11 mouse cellular contexts compared by ENCODE assay signal in the genomic region with DNA sequence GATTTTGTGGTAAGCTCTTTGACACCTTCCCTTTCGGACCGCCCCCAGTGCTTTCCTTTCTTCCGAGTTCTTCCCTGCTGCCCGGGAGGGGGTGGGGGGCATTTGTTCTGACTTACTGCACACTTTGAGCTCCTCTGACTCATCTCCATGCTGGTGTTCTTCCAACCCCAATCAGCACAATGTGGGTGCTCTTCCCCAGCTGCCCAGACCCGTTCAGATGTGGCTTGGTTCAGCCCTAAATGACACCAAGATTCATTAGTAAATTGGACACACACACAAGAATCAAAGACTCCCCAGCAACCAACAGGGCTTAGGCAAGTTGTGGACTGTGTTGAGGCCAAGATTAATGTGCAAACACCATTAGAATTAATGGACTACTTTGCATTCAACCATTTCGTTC. TPM values are rescaled to one million over a fixed set of nuclear protein-coding genes. Genes with fewer than 3 reads are reported as not detected.
A peak's percentile ranks its signal among the peaks of the same experiment; 100 is the strongest.
DNase-seq lines count a peak whose midpoint lies in the region; ATAC-seq and TF ChIP-seq lines count a peak whose summit lies in the region.
"Had no signal": no experiment of that assay in that cellular context is flagged by ENCODE, and none has a peak within 500 bp of the region (broad histone marks: within the 10 kb centered on the region; RNA-seq: fewer than 3 reads in every experiment).

No protein-coding gene starts in this region.

- peaks cover 10% of the 10 kb centered on the region; the same call in 1 of the 2 replicates for H3K4me1 ChIP-seq in forebrain, embryonic 14.5 days (ENCODE audit: control insufficient read depth, insufficient read depth, low read length)
- peaks cover 17% of the 10 kb centered on the region for H3K4me1 ChIP-seq in forebrain, embryonic 12.5 days
- H3K4me1 ChIP-seq in hindbrain, embryonic 16.5 days (ENCODE audit: control insufficient read depth, insufficient read depth, low read depth, low read length), result peaks cover 8% of the 10 kb centered on the region
- no peaks in the 10 kb centered on the region for H3K4me1 ChIP-seq in heart, embryonic 12.5 days (replicated peaks)
- H3K4me1 ChIP-seq: heart, embryonic 13.5 days had no signal

- no peak overlapping the region for H3K9ac ChIP-seq in forebrain, embryonic 14.5 days (ENCODE audit: low read length)
- no peak overlapping the region for H3K9ac ChIP-seq in forebrain, embryonic 12.5 days
- H3K9ac ChIP-seq in hindbrain, embryonic 16.5 days (ENCODE audit: low read depth, low read length), result no peak overlapping the region
- H3K9ac ChIP-seq in heart, embryonic 12.5 days, result no peak overlapping the region
- H3K9ac ChIP-seq: embryonic facial prominence, embryonic 15.5 days; heart, embryonic 13.5 days had no signal

- DNase-seq in forebrain, embryonic 14.5 days (ENCODE audit: low spot score), result peak; percentile 22
- peak; percentile 74 for DNase-seq in NIH3T3 (ENCODE audit: low read depth)
- no peak for DNase-seq in spleen, postnatal 10 days (ENCODE audit: low spot score in 2 of 2)
- DNase-seq in spleen, adult 12 weeks (ENCODE audit: low spot score), result no peak
- DNase-seq: adrenal gland, adult 2 months had no signal

- H3K27ac ChIP-seq in forebrain, embryonic 14.5 days (ENCODE audit: low read depth, low read length), result no peak overlapping the region
- H3K27ac ChIP-seq in forebrain, embryonic 12.5 days, result no peak overlapping the region
- no peak overlapping the region; the same call in 1 of the 2 replicates for H3K27ac ChIP-seq in hindbrain, embryonic 16.5 days (ENCODE audit: low read depth, low read length)
- no peak overlapping the region for H3K27ac ChIP-seq in heart, embryonic 12.5 days (ENCODE audit: poor library complexity, severe bottlenecking)
- H3K27ac ChIP-seq: embryonic facial prominence, embryonic 15.5 days; heart, embryonic 13.5 days had no signal

- H3ac ChIP-seq in myocyte (ENCODE audit: control insufficient read depth, insufficient read length), result no peak overlapping the region

- no peak overlapping the region for H3K4me2 ChIP-seq in forebrain, embryonic 14.5 days (ENCODE audit: low read length)
- no peak overlapping the region for H3K4me2 ChIP-seq in forebrain, embryonic 12.5 days
- no peak overlapping the region for H3K4me2 ChIP-seq in hindbrain, embryonic 16.5 days (ENCODE audit: low read length)
- peak overlapping the region; percentile 48 for H3K4me2 ChIP-seq in myocyte (ENCODE audit: low read depth)
- H3K4me2 ChIP-seq in heart, embryonic 12.5 days, result no peak overlapping the region
- H3K4me2 ChIP-seq: embryonic facial prominence, embryonic 15.5 days; heart, embryonic 13.5 days had no signal

- no peak overlapping the region for H3K4me3 ChIP-seq in forebrain, embryonic 14.5 days (ENCODE audit: low read depth, low read length)
- H3K4me3 ChIP-seq in forebrain, embryonic 12.5 days (replicated peaks), result no peak overlapping the region
- H3K4me3 ChIP-seq in hindbrain, embryonic 16.5 days (ENCODE audit: low read length), result no peak overlapping the region
- no peak overlapping the region for H3K4me3 ChIP-seq in myocyte
- H3K4me3 ChIP-seq in heart, embryonic 12.5 days, result no peak overlapping the region
- H3K4me3 ChIP-seq: embryonic facial prominence, embryonic 15.5 days; heart, embryonic 13.5 days had no signal

- no peaks in the 10 kb centered on the region for H3K36me3 ChIP-seq in forebrain, embryonic 14.5 days (ENCODE audit: control insufficient read depth, insufficient read depth, low read length)
- no peaks in the 10 kb centered on the region for H3K36me3 ChIP-seq in forebrain, embryonic 12.5 days (replicated peaks)
- H3K36me3 ChIP-seq in hindbrain, embryonic 16.5 days (ENCODE audit: control insufficient read depth, insufficient read depth, low read length), result no peaks in the 10 kb centered on the region
- no peaks in the 10 kb centered on the region for H3K36me3 ChIP-seq in myocyte (ENCODE audit: control insufficient read depth, insufficient read depth)
- H3K36me3 ChIP-seq in heart, embryonic 12.5 days, result no peaks in the 10 kb centered on the region
- H3K36me3 ChIP-seq: embryonic facial prominence, embryonic 15.5 days; heart, embryonic 13.5 days had no signal

- no peaks in the 10 kb centered on the region for H3K27me3 ChIP-seq in forebrain, embryonic 14.5 days (replicated peaks; ENCODE audit: control insufficient read depth, insufficient read depth, low read length)
- no peaks in the 10 kb centered on the region for H3K27me3 ChIP-seq in forebrain, embryonic 12.5 days
- H3K27me3 ChIP-seq in hindbrain, embryonic 16.5 days (replicated peaks; ENCODE audit: control insufficient read depth, insufficient read depth, low read length), result no peaks in the 10 kb centered on the region
- H3K27me3 ChIP-seq in myocyte (ENCODE audit: control insufficient read depth, insufficient read depth, insufficient read length), result no peaks in the 10 kb centered on the region
- no peaks in the 10 kb centered on the region for H3K27me3 ChIP-seq in heart, embryonic 12.5 days (replicated peaks)
- H3K27me3 ChIP-seq: embryonic facial prominence, embryonic 15.5 days; heart, embryonic 13.5 days had no signal

- no peak for TF ChIP-seq POLR2A in myocyte (IDR thresholded peaks at IDR 0.05; ENCODE audit: insufficient read length, low read depth)

- WGBS in forebrain, embryonic 14.5 days, result 8% methylated on average over 6 of the region's 6 CpGs
- 16% methylated on average over 6 of the region's 6 CpGs for WGBS in forebrain, embryonic 12.5 days
- WGBS in hindbrain, embryonic 16.5 days, result 16% methylated on average over 6 of the region's 6 CpGs
- WGBS in heart, embryonic 12.5 days, result 31% methylated on average over 6 of the region's 6 CpGs

- H3K9me3 ChIP-seq in forebrain, embryonic 14.5 days (replicated peaks; ENCODE audit: control insufficient read depth, low read length), result no peaks in the 10 kb centered on the region
- H3K9me3 ChIP-seq in forebrain, embryonic 12.5 days, result no peaks in the 10 kb centered on the region
- H3K9me3 ChIP-seq in hindbrain, embryonic 16.5 days (ENCODE audit: control insufficient read depth, low read length), result no peaks in the 10 kb centered on the region
- 0 out of 2 replicates have a peak, but pooled peaks cover 2% of the 10 kb centered on the region for H3K9me3 ChIP-seq in heart, embryonic 12.5 days (replicated peaks)
- H3K9me3 ChIP-seq: embryonic facial prominence, embryonic 15.5 days; heart, embryonic 13.5 days had no signal

- no peak for ATAC-seq in forebrain, embryonic 14.5 days
- ATAC-seq in forebrain, embryonic 12.5 days (ENCODE audit: low FRiP score), result no peak
- peak; percentile 89 for ATAC-seq in hindbrain, embryonic 16.5 days
- no peak for ATAC-seq in heart, embryonic 12.5 days (ENCODE audit: insufficient number of reproducible peaks, low FRiP score)

- no peaks in the 10 kb centered on the region for H3K79me2 ChIP-seq in myocyte (ENCODE audit: control insufficient read depth, insufficient read depth)

TF ChIP-seq in myocyte, 11 proteins besides CTCF, POLR2A, EP300 and RAD21:
- TF ChIP-seq MYOD1 (IDR thresholded peaks at IDR 0.05; ENCODE audit: control insufficient read depth in 1 of 3, insufficient read length in 2 of 3, low read depth in 2 of 3) (peak in 1 of 3 experiments; percentile 13), CEBPB (IDR thresholded peaks at IDR 0.05; ENCODE audit: insufficient read depth, poor library complexity, severe bottlenecking) (no peak), E2F4 (IDR thresholded peaks at IDR 0.05; ENCODE audit: insufficient read depth) (no peak), TCF3 (IDR thresholded peaks at IDR 0.05; ENCODE audit: insufficient read length, low read depth) (no peak), USF1 (IDR thresholded peaks at IDR 0.05; ENCODE audit: low read depth) (no peak)

RNA-seq across cellular contexts. Expression of a gene that starts 30.5 kb away (rescaled TPM):
- 17.8 and 19.6 TPM in 2 replicates for polyA plus RNA-seq in forebrain, embryonic 14.5 days (2014; fragmentation: Nextera tagmentation; extraction: Ambion mirVana)
- polyA plus RNA-seq in forebrain, embryonic 12.5 days (2016; fragmentation: Nextera tagmentation; extraction: Ambion mirVana), result 9.1 and 11.1 TPM in 2 replicates
- 11.5 and 12.4 TPM in 2 replicates for polyA plus RNA-seq in hindbrain, embryonic 16.5 days (2015; fragmentation: Nextera tagmentation; extraction: Ambion mirVana)
- polyA plus RNA-seq in myocyte (2012; fragmentation: generic; extraction: Trizol), result 7.1 TPM
- polyA plus RNA-seq in heart, embryonic 12.5 days (2016; fragmentation: Nextera tagmentation; extraction: Ambion mirVana), result 8.3 and 8.7 TPM in 2 replicates

Comparison
In these comparisons a context has a peak if more than half of its experiments do, and no peak if none do; other contexts are left out.
1. DNase-seq: peak in forebrain, embryonic 14.5 days (single experiment) and NIH3T3 (single experiment); none in spleen, postnatal 10 days (0 of 2) and spleen, adult 12 weeks (single experiment).